14 mouse cellular contexts compared by ENCODE assay signal in genomic region chr19:46244628-46245027, GRCm38 (mm10).
"Had no signal": no experiment of that assay in that cellular context is flagged by ENCODE, and none has a peak within 500 bp of the region (broad histone marks: within the 10 kb centered on the region; RNA-seq: fewer than 3 reads in every experiment).

No protein-coding gene starts in this region.

- H3K27me3 ChIP-seq: kidney, embryonic 15.5 days; limb, embryonic 15.5 days; liver, embryonic 12.5 days; midbrain, embryonic 15.5 days had no signal

- H3K4me2 ChIP-seq: kidney, embryonic 15.5 days; limb, embryonic 15.5 days; liver, embryonic 12.5 days; lung, embryonic 14.5 days; midbrain, embryonic 15.5 days had no signal

- H3K36me3 ChIP-seq: midbrain, embryonic 15.5 days had no signal

- DNase-seq: kidney, adult 18-20 months; kidney, postnatal 14 days; layer of hippocampus, postnatal 36 days; lung, embryonic 14.5 days; lung, postnatal 10 days; lung, postnatal 4 days; right cerebral cortex, postnatal 25 days; thymus, adult 2 months; thymus, postnatal 25 days had no signal

- H3K27ac ChIP-seq: kidney, embryonic 15.5 days; limb, embryonic 15.5 days; liver, embryonic 12.5 days; midbrain, embryonic 10.5 days; midbrain, embryonic 15.5 days had no signal

- H3K9ac ChIP-seq: kidney, embryonic 15.5 days; limb, embryonic 15.5 days; liver, embryonic 12.5 days; lung, embryonic 14.5 days; midbrain, embryonic 15.5 days had no signal

- ATAC-seq: liver, embryonic 12.5 days; midbrain, embryonic 15.5 days had no signal

- H3K9me3 ChIP-seq: kidney, embryonic 15.5 days; limb, embryonic 15.5 days; liver, embryonic 12.5 days; midbrain, embryonic 10.5 days; midbrain, embryonic 15.5 days had no signal

- H3K4me1 ChIP-seq: kidney, embryonic 15.5 days had no signal

- H3K4me3 ChIP-seq: kidney, embryonic 15.5 days; limb, embryonic 15.5 days; liver, embryonic 12.5 days; midbrain, embryonic 10.5 days; midbrain, embryonic 15.5 days had no signal
